Mouse (Mus musculus): ENCODE results near the gene Hlf.

- TF ChIP-seq CTCF (IDR thresholded peaks at IDR 0.05; ENCODE audit: control insufficient read depth, insufficient read depth, insufficient read length): no peak
- no peak for TF ChIP-seq CEBPB (IDR thresholded peaks at IDR 0.05; ENCODE audit: low read depth)
- no peak for TF ChIP-seq MAX (IDR thresholded peaks at IDR 0.05)
- no peak for TF ChIP-seq MYOG (IDR thresholded peaks at IDR 0.05; ENCODE audit: control insufficient read depth, extremely low read depth, insufficient read length)
- TF ChIP-seq USF1 (IDR thresholded peaks at IDR 0.05; ENCODE audit: low read depth): no peak
- TF ChIP-seq FOSL1 (IDR thresholded peaks at IDR 0.05; ENCODE audit: insufficient read depth, low read length, poor library complexity, severe bottlenecking): no peak
- TF ChIP-seq MYOD1 (IDR thresholded peaks at IDR 0.05; ENCODE audit: control insufficient read depth, insufficient read length, low read depth): no peak
These were observed 9.6 kb downstream of the Hlf start for GRCm38 (mm10) chr11:90381113-90381512.
